Mouse (Mus musculus) lung, postnatal 0 days (tissue): ENCODE results near the gene Tfpt. TPM values are rescaled to one million over a fixed set of nuclear protein-coding genes. Genes with fewer than 3 reads are reported as not detected.

Experiments
- ATAC-seq: fragments of 200-750 bp; cut with Nextera tagmentation; 2 replicates; pipeline ENCODE4 v1.8.0; 2017; ENCODE audit warnings: moderate library complexity
- DNase-seq: peaks from one replicate; pipeline ENCODE4 v3.0.0-alpha.2; 2016; ENCODE audit warnings: low spot score
- H3K27ac ChIP-seq: fragments of 300-500 bp; sonication (generic); 2 replicates; pipeline ENCODE4 v1.5.1; 2014; ENCODE audit warnings: antibody characterized with exemption, mild to moderate bottlenecking, low read length, mixed read lengths
- H3K27me3 ChIP-seq: fragments of 300-500 bp; sonication (generic); replicated peaks from 2 replicates; pipeline ENCODE4 v1.6.1; 2014; ENCODE audit warnings: low read length, mixed read lengths; ENCODE audit not compliant: insufficient read depth
- H3K36me3 ChIP-seq: fragments of 300-500 bp; sonication (generic); 2 replicates; pipeline ENCODE4 v1.6.1; 2014; ENCODE audit warnings: low read length, mixed read lengths; ENCODE audit not compliant: insufficient read depth
- H3K4me1 ChIP-seq: fragments of 300-500 bp; sonication (generic); 2 replicates; pipeline ENCODE4 v1.6.1; 2014; ENCODE audit warnings: antibody characterized with exemption, low read depth, low read length, mixed read lengths; ENCODE audit not compliant: insufficient read depth
- H3K4me2 ChIP-seq: fragments of 300-500 bp; sonication (generic); replicated peaks from 2 replicates; pipeline ENCODE4 v1.6.1; 2014; ENCODE audit warnings: low read depth, mild to moderate bottlenecking, low read length, moderate library complexity, mixed read lengths
- H3K4me3 ChIP-seq: fragments of 300-500 bp; sonication (generic); 2 replicates; pipeline ENCODE4 v1.5.1; 2014; ENCODE audit warnings: low read depth, low read length
- H3K9ac ChIP-seq: fragments of 300-500 bp; sonication (generic); replicated peaks from 2 replicates; pipeline ENCODE4 v1.6.1; 2014; ENCODE audit warnings: low read depth, mild to moderate bottlenecking
- H3K9me3 ChIP-seq: fragments of 300-500 bp; sonication (generic); 2 replicates; pipeline ENCODE4 v1.6.1; 2016; ENCODE audit warnings: low read length, mixed read lengths
- CTCF ChIP-seq: IDR thresholded peaks from 2 replicates; pipeline ENCODE4 v1.5.1; 2016; ENCODE audit warnings: antibody characterized with exemption, mild to moderate bottlenecking
- EP300 ChIP-seq: IDR thresholded peaks from 2 replicates; pipeline ENCODE4 v1.6.1; 2016; ENCODE audit warnings: antibody characterized with exemption, mild to moderate bottlenecking, control low read depth
- WGBS: fragments of 180-500 bp; shearing (Covaris S2); extraction: QIAGEN DNeasy Blood & Tissue Kit; methylation state at CpG from one replicate; pipeline ENCODE4 v1.1.7; 2014; 5-methylcytosine and 5-hydroxymethylcytosine counted together
- polyA plus RNA-seq: library from polyadenylated mRNA; unstranded; fragments of >200 nt; fragmentation: Nextera tagmentation; extraction: Ambion mirVana; gene quantifications from 2 replicates; pipeline ENCODE4 v1.2.1, GENCODE M21; 2015

Tfpt gene
- polyA plus RNA-seq: 16.3 and 16.7 TPM in 2 replicates

DNA sequence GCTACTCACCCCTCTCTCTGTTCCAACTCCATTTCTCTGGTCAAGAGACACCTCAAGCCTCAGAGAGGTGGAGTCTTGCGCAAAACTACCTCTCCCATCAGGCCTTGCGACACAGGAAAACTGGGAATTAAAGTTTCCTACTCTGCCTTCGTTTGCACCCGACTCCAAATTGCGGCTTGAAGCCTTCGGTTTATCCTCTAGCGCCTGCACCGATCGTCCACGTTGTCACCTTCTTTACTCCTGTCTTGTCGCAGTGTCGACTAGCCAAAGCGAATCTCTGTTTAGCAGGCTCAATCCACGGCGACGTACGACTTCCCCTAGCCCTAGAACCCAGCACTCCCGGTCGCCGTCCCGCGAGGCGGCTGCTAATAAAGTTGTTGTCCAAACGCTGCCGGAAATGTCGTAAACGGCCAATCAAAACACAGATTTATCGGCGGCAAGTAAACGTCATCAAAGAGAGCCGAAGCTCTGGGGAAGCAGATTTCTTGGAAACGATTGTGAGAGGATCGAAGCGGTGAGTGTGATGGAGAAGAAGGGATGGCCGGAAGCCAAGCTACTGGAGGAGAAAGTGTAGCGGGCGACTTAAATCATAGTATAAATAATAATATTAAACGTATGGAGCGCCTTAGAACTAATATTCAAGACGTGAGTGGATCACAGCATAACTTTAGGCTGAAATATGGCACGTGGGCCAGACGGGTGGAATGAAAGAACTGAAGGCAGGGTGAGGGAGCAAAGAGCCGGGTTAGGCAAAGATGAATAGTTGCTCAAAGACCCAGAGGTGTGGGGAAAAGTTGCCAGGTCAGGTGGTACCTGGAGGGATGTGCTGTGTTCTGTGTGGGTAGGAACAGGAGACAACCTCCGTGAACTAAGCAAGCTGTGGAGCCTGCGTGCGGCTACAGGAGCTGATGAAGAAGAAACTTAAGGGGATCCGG is at the start of gene Tfpt, which contains the start of gene Prpf31:
Gene Tfpt (minus strand): TSS at position 387 of the 935 bp plus-strand sequence.
Gene Prpf31 (plus strand): TSS at position 443 of the 935 bp plus-strand sequence.
- ATAC-seq: peak; percentile 94
- peaks cover 11% of the 10 kb centered on the region; the same call in 1 of the 2 replicates for H3K4me1 ChIP-seq
- peaks cover 1% of the 10 kb centered on the region; the same call in 1 of the 2 replicates for H3K36me3 ChIP-seq
- TF ChIP-seq EP300 (peak; percentile 85), CTCF (no peak)
- DNase-seq: peak; percentile 98
- H3K4me3 ChIP-seq: peak within 1 kb of the TSS; percentile 65
- peak within 1 kb of the TSS; percentile 69 for H3K9ac ChIP-seq
- WGBS: 1% methylated on average over 47 of the region's 47 CpGs
- H3K4me2 ChIP-seq: peak within 1 kb of the TSS; percentile 76
- H3K27me3 ChIP-seq: no peaks in the 10 kb centered on the region
- no peaks in the 10 kb centered on the region for H3K9me3 ChIP-seq
- H3K27ac ChIP-seq: peak within 1 kb of the TSS; percentile 94

GRCm38 (mm10) chr7:3677342-3677741 is 47.6 kb upstream of the Tfpt start, which contains the start of gene Tmc4:
Gene Tmc4, minus strand, starts transcription at chr7:3677553.
- DNase-seq (peak; percentile 74), ATAC-seq (peak; percentile 85)
- no peaks in the 10 kb centered on the region for H3K4me1 ChIP-seq
- H3K4me2 ChIP-seq: peak within 1 kb of the TSS; percentile 48
- H3K4me3 ChIP-seq: peak within 1 kb of the TSS; percentile 25
- peak within 1 kb of the TSS; percentile 29 for H3K9ac ChIP-seq
- no peaks in the 10 kb centered on the region for H3K27me3 ChIP-seq
- peak within 1 kb of the TSS; percentile 64; the same call in 1 of the 2 replicates for H3K27ac ChIP-seq
- H3K36me3 ChIP-seq: no peaks in the 10 kb centered on the region
- TF ChIP-seq EP300 (no peak), CTCF (peak; percentile 48)
- 34% methylated on average over 9 of the region's 9 CpGs for WGBS
- no peaks in the 10 kb centered on the region for H3K9me3 ChIP-seq

DNA sequence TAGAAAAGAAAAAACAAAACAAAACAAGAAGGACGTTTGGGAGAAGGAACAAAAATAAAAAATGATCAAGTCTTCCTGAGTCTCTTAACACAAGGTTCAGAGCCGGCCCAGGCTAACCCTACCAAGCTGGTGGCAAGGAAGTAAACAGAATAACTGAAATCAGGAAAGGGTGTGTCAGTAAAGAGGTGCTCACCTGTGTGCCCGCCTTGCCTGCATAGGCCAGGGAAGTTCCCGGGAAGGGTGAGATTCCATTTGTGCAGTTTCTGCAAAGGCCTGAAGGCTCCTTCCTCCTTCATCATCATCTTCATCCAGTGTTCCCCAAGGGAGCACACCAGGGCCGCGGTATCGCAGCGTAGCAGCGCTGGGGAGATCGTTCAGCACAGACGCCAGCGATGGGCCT is 46.6 kb upstream of the Tfpt start:
- 80% methylated on average over 12 of the region's 12 CpGs for WGBS
- Histone ChIP-seq H3K36me3 (no peaks in the 10 kb centered on the region), H3K27me3 (no peaks in the 10 kb centered on the region), H3K4me3 (peak overlapping the region; percentile 25; the same call in 1 of the 2 replicates), H3K4me2 (peak overlapping the region; percentile 48), H3K4me1 (no peaks in the 10 kb centered on the region), H3K27ac (peak overlapping the region; percentile 64; the same call in 1 of the 2 replicates), H3K9ac (no peak overlapping the region; the same call in 1 of the 2 replicates), H3K9me3 (no peaks in the 10 kb centered on the region)
- DNase-seq (peak; percentile 42), ATAC-seq (peak; percentile 43; the same call in 1 of the 2 replicates)
- TF ChIP-seq EP300: no peak
- TF ChIP-seq CTCF: no peak

DNA sequence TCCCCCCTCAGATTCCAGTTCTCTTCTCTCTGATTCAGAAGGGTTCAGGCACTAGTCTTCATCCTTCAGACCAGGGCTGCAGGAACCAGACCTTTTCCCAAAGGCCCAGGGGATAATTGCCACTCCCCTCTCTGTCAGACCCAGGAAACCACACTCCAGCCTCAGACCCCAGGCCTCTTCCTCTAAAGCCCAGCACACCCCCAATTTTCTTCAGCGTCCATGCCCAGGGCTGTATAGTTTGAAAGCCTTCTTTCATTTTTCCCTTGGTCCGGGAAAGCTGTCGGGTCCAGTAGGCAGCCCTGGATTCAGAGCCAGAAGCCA is 45.5 kb upstream of the Tfpt start:
- 78% methylated on average over 3 of the region's 3 CpGs for WGBS
- Histone ChIP-seq H3K4me2 (no peak overlapping the region), H3K4me3 (no peak overlapping the region), H3K9me3 (no peaks in the 10 kb centered on the region), H3K27ac (no peak overlapping the region), H3K4me1 (no peaks in the 10 kb centered on the region), H3K36me3 (no peaks in the 10 kb centered on the region), H3K27me3 (no peaks in the 10 kb centered on the region), H3K9ac (no peak overlapping the region)
- TF ChIP-seq CTCF (no peak), EP300 (no peak)
- DNase-seq (no peak), ATAC-seq (no peak)

- Histone ChIP-seq H3K4me3 (no peak overlapping the region), H3K4me2 (no peak overlapping the region), H3K27ac (no peak overlapping the region), H3K36me3 (no peaks in the 10 kb centered on the region), H3K4me1 (no peaks in the 10 kb centered on the region), H3K9me3 (no peaks in the 10 kb centered on the region), H3K27me3 (no peaks in the 10 kb centered on the region), H3K9ac (no peak overlapping the region)
- ATAC-seq: peak; percentile 82
- DNase-seq: peak; percentile 89
- WGBS: 68% methylated on average over 10 of the region's 10 CpGs
- TF ChIP-seq EP300: no peak
- TF ChIP-seq CTCF: peak; percentile 92
Measured at GRCm38 (mm10) chr7:3674507-3675227, 44.9 kb upstream of the Tfpt start.
